Mouse (Mus musculus) cerebellum, adult 18-20 months (tissue): ENCODE measurements at regions not wholly inside any gene's neighbourhood (a gene's known extent, or its start where the extent isn't known, plus 50 kb on each side); places are given as distances from the start of the nearest gene placed in this dataset.
"Not testable (repeated sequence)": the region's sequence is repeated elsewhere in the genome, so short reads cannot be mapped to it uniquely, and the experiment has no call there.

Experiments
- DNase-seq, 2 experiments: peaks; one replicate each; pipeline ENCODE4 v3.0.0; 2021

- DNase-seq, result no peak
Measured at GRCm38 (mm10) chr12:48387724-48388123, 994.7 kb upstream of the Foxg1 start.

GRCm38 (mm10) chr12:48388192-48388812 lies 994.2 kb upstream of the Foxg1 start:
- no peak for DNase-seq

GRCm38 (mm10) chr12:48391008-48391407 lies 991.5 kb upstream of the Foxg1 start:
- no peak for DNase-seq

GRCm38 (mm10) chr12:48439333-48440046 lies 943.0 kb upstream of the Foxg1 start:
- DNase-seq, result no peak

- not testable (repeated sequence) for DNase-seq
Measured at GRCm38 (mm10) chr12:48448719-48449118, 933.7 kb upstream of the Foxg1 start.

GRCm38 (mm10) chr12:48462392-48462791 lies 920.1 kb upstream of the Foxg1 start:
- no peak for DNase-seq

GRCm38 (mm10) chr12:48500735-48501134 lies 881.7 kb upstream of the Foxg1 start:
- no peak for DNase-seq

GRCm38 (mm10) chr12:48511594-48511993 lies 870.9 kb upstream of the Foxg1 start:
- no peak for DNase-seq

- no peak for DNase-seq
Measured at GRCm38 (mm10) chr12:48512259-48512658, 870.2 kb upstream of the Foxg1 start.

GRCm38 (mm10) chr12:48521996-48522395 lies 860.5 kb upstream of the Foxg1 start:
- no peak for DNase-seq

- DNase-seq, result peak; percentile 11 to 29
Measured at GRCm38 (mm10) chr12:48559690-48560089, 822.8 kb upstream of the Foxg1 start.

- DNase-seq, result no peak
Measured at GRCm38 (mm10) chr12:48604401-48605197, 777.9 kb upstream of the Foxg1 start.

- DNase-seq, result no peak
Measured at GRCm38 (mm10) chr12:48605423-48605822, 777.0 kb upstream of the Foxg1 start.

GRCm38 (mm10) chr12:48609391-48609790 lies 773.1 kb upstream of the Foxg1 start:
- no peak for DNase-seq

GRCm38 (mm10) chr12:48612066-48612465 lies 770.4 kb upstream of the Foxg1 start:
- no peak for DNase-seq

GRCm38 (mm10) chr12:48616337-48616736 lies 766.1 kb upstream of the Foxg1 start:
- DNase-seq, result no peak

GRCm38 (mm10) chr12:48633559-48633958 lies 748.9 kb upstream of the Foxg1 start:
- no peak for DNase-seq

- no peak for DNase-seq
Measured at GRCm38 (mm10) chr12:48634671-48635241, 747.7 kb upstream of the Foxg1 start.

- no peak for DNase-seq
Measured at GRCm38 (mm10) chr12:48641974-48642373, 740.5 kb upstream of the Foxg1 start.

- no peak for DNase-seq
Measured at GRCm38 (mm10) chr12:48645135-48645534, 737.3 kb upstream of the Foxg1 start.

- no peak for DNase-seq
Measured at GRCm38 (mm10) chr12:48645910-48646309, 736.5 kb upstream of the Foxg1 start.

- no peak for DNase-seq
Measured at GRCm38 (mm10) chr12:48675176-48675575, 707.3 kb upstream of the Foxg1 start.

- DNase-seq, result no peak
Measured at GRCm38 (mm10) chr12:48680957-48681356, 701.5 kb upstream of the Foxg1 start.
